Mouse (Mus musculus) urinary bladder, adult 2 months (tissue): ENCODE measurements around the gene Kank4. TPM values are rescaled to one million over a fixed set of nuclear protein-coding genes. Genes with fewer than 3 reads are reported as not detected.
"Not testable (repeated sequence)": the region's sequence is repeated elsewhere in the genome, so short reads cannot be mapped to it uniquely, and the experiment has no call there.

Experiments used
- DNase-seq: peaks from one replicate; pipeline ENCODE4 v3.0.0; 2022; ENCODE audit warnings: low spot score
- polyA plus RNA-seq: library from polyadenylated mRNA; depleted of rRNA; stranded (reverse); fragments of >200 nt; gene quantifications from 2 replicates; pipeline ENCODE4 v1.2.3, GENCODE M21; 2012

Kank4 gene
- polyA plus RNA-seq, 1 experiment: 2.2 TPM

- DNase-seq: no peak
Measured at GRCm38 (mm10) chr4:98831726-98832125, 14.4 kb upstream of the Kank4 start.

GRCm38 (mm10) chr4:98826701-98827100 lies 9.4 kb upstream of the Kank4 start:
- no peak for DNase-seq

GRCm38 (mm10) chr4:98823740-98824139 lies 6.4 kb upstream of the Kank4 start, which contains the start of gene I0C0044D17Rik:
Gene I0C0044D17Rik, minus strand, starts transcription at chr4:98823840.
- not testable (repeated sequence) for DNase-seq

- DNase-seq: no peak
Measured at GRCm38 (mm10) chr4:98823047-98823446, 5.7 kb upstream of the Kank4 start.

- DNase-seq: no peak
Measured at GRCm38 (mm10) chr4:98822478-98822877, 5.1 kb upstream of the Kank4 start.

- DNase-seq: no peak
Measured at GRCm38 (mm10) chr4:98819216-98819755, 1.9 kb upstream of the Kank4 start.

- DNase-seq: no peak
Measured at GRCm38 (mm10) chr4:98816807-98817183, 542 bp downstream of the Kank4 start.

- no peak for DNase-seq
Measured at GRCm38 (mm10) chr4:98806306-98806705, 11.0 kb downstream of the Kank4 start.

GRCm38 (mm10) chr4:98805291-98806048 lies 11.9 kb downstream of the Kank4 start:
- no peak for DNase-seq

GRCm38 (mm10) chr4:98804476-98805134 lies 12.7 kb downstream of the Kank4 start:
- no peak for DNase-seq

GRCm38 (mm10) chr4:98801775-98802174 lies 15.6 kb downstream of the Kank4 start:
- no peak for DNase-seq

- DNase-seq: no peak
Measured at GRCm38 (mm10) chr4:98800824-98801223, 16.5 kb downstream of the Kank4 start.

GRCm38 (mm10) chr4:98796591-98797341 lies 20.6 kb downstream of the Kank4 start:
- no peak for DNase-seq

GRCm38 (mm10) chr4:98795241-98795640 lies 22.1 kb downstream of the Kank4 start:
- no peak for DNase-seq

- no peak for DNase-seq
Measured at GRCm38 (mm10) chr4:98793486-98793885, 23.9 kb downstream of the Kank4 start.

GRCm38 (mm10) chr4:98790721-98791120 lies 26.6 kb downstream of the Kank4 start:
- DNase-seq: no peak

- DNase-seq: no peak
Measured at GRCm38 (mm10) chr4:98789861-98790311, 27.5 kb downstream of the Kank4 start.

- no peak for DNase-seq
Measured at GRCm38 (mm10) chr4:98789133-98789765, 28.1 kb downstream of the Kank4 start.

- DNase-seq: no peak
Measured at GRCm38 (mm10) chr4:98786281-98786680, 31.1 kb downstream of the Kank4 start.

- no peak for DNase-seq
Measured at GRCm38 (mm10) chr4:98785851-98786250, 31.5 kb downstream of the Kank4 start.

- DNase-seq: no peak
Measured at GRCm38 (mm10) chr4:98778219-98778618, 39.1 kb downstream of the Kank4 start.

GRCm38 (mm10) chr4:98777464-98777863 lies 39.9 kb downstream of the Kank4 start:
- no peak for DNase-seq
